Mouse (Mus musculus) ES-CJ7 (cell line): ENCODE data around the gene 1110032A03Rik.

Experiments used
- DNase-seq: peaks from one replicate; pipeline ENCODE4 v3.0.0; 2011; ENCODE audit warnings: low read depth, low spot score

Gene 1110032A03Rik

DNA sequence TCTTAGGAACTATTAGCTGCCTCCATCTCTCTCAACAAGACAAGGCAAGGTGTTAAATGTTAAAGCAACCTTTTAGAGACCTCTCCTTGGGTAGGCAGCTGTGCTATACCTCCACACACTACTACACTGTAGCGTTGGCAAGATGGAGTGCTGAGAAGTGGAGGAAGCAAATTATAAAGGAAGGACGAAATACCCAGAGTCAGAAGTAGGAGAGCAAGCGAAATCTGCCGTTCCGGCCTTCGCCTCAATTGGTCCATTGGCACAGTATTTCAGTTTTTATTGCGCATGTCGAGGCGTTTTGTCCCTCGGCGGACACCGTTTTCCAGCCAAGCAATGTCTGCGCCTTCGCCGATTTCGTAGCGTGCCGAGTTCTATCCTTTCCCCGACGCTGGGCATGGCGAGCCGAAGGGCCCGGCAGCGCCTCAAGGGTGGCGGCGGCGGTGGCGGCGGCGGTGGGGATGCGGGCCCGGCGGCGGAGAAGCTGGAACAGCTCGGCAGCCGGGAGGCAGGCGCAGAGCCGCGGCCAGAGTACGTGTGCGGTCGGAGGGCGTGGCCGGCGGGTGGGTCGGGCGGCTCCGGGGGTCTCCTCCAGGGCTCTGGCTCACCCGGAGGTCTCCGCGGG, at the start of gene 1110032A03Rik, which contains the start of gene Alg9:
1110032A03Rik (minus strand) TSS at position 530 of the 622 bp plus-strand sequence.
Alg9 (plus strand) TSS at position 29 of the 622 bp plus-strand sequence.
- peak; percentile 84 for DNase-seq

DNA sequence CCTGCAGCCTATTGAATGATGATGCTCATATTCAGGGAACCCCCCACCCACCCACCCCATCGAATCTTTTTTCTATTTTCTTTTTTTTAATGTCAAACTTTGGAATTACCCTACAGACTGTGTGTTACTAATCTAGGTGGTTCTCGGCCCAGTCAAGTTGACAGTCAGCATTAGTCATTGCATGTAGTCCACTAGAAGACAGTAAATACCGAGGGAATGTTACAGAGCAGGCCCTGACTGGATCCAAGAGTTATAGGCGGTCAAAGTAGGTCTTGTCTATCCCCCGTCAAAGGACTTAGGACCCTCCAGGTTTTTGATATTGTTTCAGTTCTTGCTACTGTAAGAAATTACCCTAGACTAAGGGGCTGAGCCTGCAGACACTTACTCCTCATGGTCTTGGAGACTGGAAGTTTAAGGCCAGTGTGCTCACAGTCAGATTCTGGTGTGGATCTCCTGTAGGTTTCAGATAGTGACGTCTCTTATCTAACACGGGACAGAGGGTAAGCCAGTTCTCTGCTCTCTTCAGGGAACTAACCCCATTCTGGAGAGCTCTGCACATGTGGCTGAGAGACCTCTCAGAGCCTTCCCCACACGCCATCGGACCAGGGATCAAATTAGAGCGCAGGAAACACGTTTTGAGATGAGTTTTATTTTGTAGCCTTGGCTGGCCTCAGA, 48.6 kb upstream of the 1110032A03Rik start:
- DNase-seq = no peak

DNA sequence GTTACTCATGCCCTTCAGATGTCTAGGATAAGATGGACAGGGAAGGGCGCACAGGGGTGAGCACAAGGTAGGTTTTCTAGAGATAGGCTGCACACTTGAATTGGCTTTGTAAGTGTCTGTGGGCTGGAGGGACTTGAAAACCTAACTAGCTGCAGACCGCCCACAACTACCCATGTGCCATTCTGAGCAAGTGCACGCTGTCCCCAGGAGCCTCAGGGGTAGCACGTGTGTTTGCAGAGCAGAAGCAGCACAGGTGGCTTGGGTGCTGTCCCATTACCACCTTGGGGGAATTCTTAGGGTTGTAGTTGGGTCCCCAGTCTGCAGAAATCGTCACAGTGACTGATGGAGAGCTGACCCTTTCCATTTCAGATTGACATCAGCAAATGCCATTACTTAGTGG, 46.9 kb upstream of the 1110032A03Rik start:
- no peak for DNase-seq

DNA sequence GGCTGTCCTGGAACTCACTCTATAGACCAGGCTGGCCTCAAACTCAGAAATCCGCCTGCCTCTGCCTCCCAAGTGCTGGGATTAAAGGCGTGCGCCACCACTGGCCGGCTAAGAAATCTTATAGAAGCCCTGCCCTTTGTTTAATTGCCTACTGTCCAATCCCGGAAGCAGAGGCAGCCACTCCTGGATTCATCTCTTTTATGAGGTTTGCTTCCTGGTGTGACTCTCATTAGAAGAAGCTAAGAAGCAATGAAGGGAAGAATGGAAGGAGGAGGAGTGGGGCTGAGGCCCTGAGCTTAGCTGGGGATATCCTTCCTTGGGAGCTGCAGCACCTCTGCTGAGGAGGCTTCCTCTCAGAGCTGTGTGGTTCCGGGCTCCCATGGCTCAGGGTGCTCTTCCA, 46.3 kb upstream of the 1110032A03Rik start:
- no peak for DNase-seq

DNA sequence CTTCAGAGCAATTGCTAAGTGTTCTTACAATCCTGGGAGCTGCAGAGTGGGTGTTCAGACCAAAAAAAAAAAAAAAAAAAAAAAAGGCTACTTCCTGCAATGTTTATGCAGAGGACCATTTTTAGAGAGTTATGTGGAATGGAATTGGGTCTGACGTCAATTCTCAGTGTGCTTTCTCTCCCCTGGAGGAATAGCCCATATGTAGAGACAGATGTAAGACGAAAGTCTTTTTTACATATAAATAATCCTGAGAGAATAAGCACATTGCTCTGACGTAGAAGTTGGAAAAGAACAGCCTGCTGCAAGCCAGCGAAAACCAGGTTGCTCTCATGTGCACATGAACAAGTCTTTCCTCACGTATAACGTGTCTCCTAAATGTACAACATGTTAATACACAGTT, 44.4 kb upstream of the 1110032A03Rik start:
- no peak for DNase-seq

DNA sequence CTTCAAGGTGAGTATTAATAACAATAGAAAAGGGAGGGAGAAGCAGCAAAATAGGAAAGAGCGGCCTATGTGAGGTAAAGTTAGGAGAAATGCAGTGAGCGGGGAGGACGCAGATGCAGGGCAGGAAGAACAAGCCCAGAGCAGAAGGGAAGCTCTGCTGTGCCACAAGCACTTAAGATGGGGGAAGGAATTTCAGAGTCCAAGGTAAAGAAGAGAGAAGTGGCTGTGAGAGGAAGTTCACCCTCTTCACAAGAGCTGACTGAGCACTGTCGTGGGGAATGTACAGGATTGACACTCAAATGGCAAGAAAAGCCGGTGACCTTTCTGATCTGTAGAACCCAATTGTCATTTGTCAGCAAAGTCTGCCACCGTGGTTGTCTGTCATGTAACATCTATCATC, 42.7 kb upstream of the 1110032A03Rik start:
- DNase-seq = no peak

DNA sequence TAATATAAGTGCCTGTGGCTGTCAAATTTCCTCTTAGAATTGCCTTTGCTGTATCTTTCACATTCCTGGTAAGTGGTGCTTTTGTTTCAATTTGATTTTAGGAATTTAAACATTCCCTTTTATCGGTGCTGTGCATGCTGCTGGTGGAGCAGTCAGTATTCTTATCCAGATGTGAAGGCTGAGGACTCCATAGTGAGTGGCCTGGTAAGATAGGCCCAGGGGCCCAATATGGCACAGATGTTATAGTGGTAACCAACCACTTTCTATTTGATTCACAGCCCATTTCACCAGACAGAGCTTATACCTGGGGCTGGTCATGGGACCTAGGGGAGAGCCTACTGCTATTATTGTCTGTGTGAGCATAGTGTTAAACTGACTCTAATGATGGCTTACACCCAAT, 41.2 kb upstream of the 1110032A03Rik start:
- DNase-seq = no peak

DNA sequence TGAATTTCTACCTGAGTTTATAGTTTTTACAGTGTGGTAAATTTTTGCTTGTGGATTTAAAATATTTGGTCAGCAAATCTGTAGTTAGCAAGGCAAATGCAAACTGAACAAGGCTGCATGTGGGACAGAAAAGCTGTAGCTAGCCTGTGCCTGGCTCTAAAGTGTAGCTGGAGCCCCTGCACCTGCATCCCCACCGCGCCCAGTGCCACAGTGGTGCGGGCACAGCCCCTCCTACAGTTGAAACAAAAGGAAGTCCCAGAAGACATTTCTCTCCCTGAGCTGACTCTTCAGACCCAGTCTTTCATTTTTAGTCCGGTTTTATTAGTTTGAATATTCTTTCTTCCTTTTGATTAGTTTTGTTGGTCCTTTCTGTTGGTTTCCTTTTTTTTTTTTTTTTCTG, 40.3 kb upstream of the 1110032A03Rik start:
- no peak for DNase-seq

DNA sequence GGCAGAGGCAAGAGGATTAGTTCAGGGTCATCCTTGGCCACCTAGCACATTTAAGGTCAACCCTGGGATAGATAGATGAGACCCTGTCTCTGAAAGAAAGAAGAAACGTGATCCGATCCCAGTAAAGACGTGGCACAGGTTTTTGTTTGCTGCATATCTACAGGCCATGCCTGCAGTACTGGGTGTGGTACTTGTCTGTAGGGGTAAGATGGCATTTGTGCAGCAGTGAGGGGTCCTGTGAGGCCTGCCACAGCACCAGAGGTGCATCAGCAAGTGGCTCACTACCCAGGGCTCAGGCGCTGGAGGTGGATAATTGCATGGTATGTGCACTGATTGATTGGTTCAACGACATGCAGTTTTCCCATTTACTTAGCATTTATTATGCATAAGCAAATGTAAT, 38.5 kb upstream of the 1110032A03Rik start:
- DNase-seq = no peak

DNA sequence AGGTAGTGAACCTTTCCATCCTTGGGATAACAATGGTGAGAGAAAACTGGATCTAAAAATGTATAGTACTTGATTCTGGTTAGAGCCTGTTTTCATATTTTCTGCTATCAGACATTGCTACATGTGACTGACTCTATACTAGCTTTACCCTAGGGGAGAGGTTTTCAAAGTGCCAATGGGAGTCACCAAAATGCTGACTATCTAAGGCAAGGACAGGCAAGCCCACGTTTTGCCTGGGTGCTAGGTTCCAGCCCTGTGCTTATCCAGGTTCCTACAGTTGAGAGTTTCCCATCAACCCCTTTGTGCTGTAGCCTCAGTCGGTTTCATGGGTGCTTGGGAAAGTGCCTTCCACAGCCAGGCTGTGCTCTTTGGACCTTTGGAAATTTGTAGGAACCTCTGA, 36.4 kb upstream of the 1110032A03Rik start:
- DNase-seq = no peak

DNA sequence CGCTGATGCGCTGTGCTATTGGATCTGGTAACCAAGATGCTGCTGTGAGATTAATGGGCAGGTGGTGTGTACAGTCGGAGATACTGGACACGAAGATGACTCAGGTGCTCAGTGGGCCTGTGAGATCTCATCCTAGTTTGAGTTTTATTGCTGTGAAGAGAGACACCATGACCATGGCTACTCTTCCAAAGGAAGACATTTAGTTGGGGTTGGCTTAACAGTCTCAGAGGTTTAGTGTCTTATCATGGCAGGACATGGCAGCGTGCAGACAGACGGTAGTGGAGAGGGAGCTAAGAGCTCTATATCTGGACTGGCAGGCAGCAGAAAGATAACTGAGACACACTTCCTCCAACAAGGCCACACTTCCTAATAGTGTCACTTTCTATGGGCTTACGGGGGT, 35.9 kb upstream of the 1110032A03Rik start:
- no peak for DNase-seq

DNA sequence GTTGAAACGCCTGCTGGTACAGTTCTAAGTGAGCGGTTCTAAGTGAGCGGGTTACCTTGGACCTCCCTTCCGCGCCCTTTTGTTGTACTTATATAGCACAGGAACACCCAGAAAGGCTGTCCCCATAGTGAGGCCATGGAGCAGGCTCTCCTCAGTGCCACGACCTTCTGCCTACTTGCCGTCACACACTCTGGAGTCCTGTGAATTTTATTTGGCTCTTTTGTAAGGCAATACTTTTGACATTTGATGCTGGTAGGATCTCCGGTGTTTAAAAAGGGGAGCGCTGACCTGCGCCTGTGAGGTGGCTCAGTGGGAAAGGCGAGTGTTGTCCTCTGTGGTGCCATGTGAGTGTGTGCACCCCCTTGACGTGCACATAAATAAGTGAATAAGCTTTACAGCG, 33.8 kb upstream of the 1110032A03Rik start:
- DNase-seq = no peak

DNA sequence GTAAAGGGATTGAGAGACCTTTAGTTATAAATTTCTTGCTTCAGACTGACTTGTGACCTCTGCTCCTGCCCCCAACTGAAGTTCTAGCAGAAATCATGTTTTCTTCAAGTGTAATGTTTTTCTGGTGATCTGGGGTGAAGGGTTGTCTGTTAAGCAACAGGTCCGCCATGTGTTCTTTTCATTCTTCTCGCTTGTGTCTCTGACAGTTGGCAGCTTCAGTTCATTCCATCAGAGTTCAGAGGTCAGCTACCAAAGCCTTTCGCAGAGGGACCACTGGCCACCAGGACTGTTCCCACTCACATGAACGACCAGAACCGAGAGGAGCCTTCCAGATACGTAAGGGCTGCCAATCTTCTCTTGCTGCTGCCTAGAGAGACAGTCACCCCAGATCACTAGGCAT, 33.2 kb upstream of the 1110032A03Rik start:
- no peak for DNase-seq

DNA sequence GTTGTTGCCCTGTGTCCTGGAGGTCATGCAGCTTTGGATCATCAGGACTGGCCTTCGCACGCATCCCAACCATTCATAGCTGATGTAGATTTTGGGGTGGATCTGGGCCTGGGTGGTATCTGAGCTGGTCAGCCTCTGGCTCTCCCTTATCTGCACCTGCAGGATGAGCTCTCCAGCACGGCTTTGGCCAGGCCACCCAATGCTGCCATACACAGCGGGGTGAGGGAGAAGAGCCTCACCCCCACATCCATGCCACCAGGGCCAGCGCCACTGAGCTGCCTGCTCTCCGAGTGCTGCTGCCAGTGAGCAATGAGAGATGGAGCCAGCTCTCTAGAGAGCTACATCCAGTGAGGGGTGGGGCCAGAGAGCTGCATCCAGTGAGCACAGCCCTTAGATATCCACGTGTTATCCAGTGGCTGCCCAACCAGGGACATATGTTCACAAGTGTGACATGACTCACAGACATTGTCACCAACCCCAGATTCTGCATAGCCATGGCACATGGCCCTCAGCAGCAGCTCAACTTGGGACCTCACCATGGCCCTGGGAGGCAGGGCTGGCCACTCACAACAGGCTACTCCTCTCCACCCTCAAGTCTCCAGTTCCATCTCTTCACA, 27.8 kb upstream of the 1110032A03Rik start:
- no peak for DNase-seq

DNA sequence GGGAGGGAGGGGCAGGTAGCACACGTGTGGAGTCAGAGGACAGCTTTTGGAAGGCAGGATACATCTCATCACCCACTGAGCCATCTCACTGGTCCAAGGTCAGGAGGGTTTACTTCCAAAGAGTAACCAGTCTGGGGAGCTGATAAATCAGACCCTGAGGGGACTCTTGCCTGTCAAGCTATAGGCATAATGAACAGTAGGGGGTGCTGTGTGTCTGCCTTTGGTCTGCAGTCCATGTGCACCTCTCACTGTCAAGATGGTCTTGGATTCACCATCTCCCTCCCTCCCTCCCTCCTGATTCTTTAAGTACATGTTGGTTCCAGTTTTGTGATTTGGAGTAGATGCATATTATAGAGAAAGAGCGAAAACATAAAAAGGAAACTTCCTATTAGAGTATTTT, 25.7 kb upstream of the 1110032A03Rik start:
- DNase-seq = peak; percentile 81

DNA sequence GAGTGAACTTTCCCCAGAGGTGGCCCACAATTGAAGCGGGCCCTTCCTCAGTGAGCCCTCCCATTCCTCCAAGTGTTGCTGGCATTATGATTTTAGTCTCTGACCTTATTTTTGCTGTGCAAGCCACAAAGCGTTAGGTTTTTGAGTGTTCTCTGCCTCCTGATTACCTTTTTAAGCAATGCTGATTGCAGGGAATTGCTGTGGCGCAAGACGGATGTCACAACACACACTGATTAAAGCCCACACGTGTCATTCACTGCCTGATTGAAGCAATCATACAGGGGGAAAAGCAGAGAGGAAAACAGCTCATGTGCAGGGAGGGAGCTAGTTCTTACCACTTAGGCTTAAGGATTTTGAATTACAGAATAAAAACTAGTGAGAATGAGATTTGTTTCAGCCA, 23.0 kb upstream of the 1110032A03Rik start:
- DNase-seq = no peak

DNA sequence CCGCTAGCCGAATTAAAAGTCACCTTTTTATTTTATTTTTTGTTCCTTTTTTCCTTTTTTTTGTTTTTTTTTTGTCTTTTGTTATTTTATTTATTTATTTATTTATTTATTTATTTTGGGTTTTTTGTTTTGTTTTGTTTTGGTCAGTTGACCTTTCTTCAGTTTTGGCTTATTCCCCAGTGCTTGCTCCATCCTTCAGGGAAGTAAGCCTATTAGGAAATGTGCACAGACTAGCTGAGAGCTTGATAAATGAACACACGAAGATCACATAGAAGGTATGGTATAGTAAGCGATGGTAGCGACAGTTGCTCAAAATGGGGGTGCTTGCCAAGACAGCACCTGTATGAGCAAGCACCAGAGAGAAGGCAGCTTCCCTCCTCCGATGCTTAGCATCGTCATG, 22.3 kb upstream of the 1110032A03Rik start:
- DNase-seq = no peak

DNA sequence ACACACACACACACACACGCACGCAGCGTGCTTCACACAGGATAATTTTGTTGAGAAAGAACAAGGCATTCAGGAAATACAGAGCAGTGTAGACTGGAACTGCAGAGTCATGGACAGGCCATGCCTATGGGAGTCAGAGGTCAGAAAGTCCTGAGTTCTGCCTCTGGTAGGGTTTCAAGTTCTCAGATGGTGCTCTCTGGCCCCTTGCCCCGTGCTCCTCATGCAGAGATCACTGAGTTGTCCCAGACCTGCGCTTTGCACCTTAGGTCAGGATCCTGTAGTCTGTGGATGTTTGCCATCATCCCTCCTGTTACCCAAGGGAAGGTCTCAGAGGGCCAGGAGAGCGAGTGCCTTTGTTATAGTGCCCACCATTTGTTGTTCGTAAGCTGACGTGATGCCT, 21.5 kb upstream of the 1110032A03Rik start:
- no peak for DNase-seq

DNA sequence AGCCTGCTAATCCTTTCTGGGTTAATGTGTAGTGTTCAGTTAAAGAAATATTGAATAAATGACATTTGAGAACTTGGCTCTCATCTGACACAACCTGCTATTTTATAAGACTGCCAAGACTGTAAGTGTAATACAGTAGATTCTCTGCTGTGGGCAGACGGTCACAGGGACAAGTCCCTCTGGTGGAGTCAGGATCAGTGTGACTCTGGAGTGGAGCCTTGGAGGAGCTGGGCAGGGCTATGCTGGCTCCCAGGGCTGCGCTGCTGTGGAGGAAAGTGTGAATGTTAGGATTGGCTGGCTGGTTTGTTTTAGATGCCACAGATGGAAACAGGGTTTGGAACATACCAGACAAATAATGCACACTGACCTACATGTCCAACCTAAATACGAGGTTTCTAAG, 19.9 kb upstream of the 1110032A03Rik start:
- no peak for DNase-seq

DNA sequence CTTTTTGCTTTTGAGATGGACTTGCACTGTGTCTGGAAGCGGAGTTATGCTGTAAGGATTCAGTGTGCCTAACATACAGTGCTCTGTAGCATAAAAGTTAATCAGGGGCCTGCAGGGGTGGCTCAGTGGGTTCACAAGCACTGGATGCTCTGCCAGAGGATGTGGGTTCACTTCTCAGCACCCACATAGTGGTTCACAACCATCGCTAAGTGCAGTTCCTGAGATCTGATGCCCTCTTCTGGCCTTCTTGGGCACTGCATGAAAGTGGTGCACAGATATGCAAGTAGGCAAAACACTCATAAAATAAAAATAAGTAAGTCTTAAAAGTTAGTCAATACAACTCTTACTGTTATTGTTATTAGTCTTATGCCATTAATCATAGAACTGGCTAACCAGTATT, 6.8 kb upstream of the 1110032A03Rik start:
- DNase-seq = peak; percentile 58

DNA sequence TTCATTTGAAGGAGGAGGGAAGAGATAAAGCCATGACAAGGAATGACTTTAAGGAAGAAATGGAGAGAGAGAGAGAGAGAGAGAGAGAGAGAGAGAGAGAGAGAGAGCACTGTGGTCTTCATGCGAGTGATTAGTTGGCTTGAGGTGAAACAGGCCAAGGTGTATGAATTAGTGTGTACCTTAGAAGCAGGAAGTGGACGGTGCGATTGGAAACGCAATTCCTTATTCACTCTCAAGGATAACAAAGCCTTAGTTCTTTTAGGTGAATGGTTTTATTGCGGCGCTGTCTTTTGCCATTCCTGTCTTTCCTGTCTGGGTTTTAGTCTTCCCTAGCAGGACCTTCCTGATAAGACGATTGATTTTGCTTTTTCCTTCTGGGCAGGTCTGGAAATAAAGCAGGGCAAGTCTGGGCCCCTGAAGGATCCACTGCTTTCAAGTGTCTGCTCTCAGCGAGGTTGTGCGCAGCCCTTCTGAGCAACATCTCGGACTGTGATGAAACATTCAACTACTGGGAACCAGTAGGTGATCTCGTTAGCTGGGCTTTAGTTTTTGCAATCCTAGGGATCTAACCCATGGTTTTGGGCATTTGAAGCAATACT, 941 bp upstream of the 1110032A03Rik start:
- DNase-seq = no peak

DNA sequence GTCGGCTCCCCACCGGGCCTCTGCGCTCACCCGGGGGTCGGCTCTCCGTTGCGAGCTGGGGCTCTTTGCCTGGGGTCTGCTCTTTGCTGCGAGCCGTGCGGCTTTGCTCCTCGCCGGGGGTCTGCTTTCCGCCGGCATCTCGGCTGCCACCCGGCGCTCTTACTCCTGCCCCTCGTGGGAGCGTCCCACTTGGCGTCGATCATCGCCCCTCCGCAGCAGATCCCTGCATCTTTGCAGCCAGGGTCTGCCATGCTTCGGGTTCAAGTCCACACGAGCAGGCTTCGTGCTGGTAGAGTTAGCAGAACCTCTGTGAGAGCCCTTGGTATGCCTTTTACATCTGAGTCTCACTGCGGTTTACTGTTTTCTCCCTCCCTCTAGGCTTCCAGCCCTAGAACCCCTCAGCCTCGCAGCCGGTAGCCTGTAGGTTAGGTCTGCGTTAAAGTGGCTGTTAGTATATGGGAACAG, 374 bp upstream of the 1110032A03Rik start:
- peak; percentile 34 for DNase-seq

DNA sequence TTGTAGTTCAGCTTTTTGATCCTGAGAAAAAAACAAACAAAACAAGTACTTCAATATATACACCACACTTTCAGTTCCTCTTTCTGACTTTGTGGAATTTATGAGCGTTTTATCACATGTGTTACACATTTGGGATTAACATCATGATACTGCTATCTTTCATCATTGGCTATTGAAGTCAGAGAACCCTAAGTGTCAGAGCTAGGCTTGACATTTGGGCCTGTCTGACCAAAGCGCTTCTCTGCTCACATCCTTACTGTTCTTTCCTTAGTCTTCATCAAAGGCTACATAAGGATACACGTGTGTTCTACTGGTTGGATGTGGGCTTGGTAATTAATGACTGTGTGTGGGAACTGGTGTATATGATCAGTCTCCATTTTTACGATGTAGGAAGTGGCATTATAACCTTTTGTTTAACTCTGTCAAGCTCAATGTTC, 1.3 kb downstream of the 1110032A03Rik start:
- no peak for DNase-seq
